Mouse (Mus musculus) lung, embryonic 16.5 days (tissue): Measurements from ENCODE around the gene Ddx43. TPM values are rescaled to one million over a fixed set of nuclear protein-coding genes. Genes with fewer than 3 reads are reported as not detected.

Experiments
- ATAC-seq: fragments of 200-750 bp; cut with Nextera tagmentation; 2 replicates; pipeline ENCODE4 v1.8.0; 2017; ENCODE audit warnings: low read depth, mild to moderate bottlenecking, moderate library complexity
- H3K27ac ChIP-seq: fragments of 300-500 bp; sonication (generic); 2 replicates; pipeline ENCODE4 v1.5.1; 2014; ENCODE audit warnings: mild to moderate bottlenecking, control low read depth, low read length
- H3K27me3 ChIP-seq: fragments of 300-500 bp; sonication (generic); 2 replicates; pipeline ENCODE4 v1.6.1; 2014; ENCODE audit warnings: low read depth, low read length, mixed read lengths; ENCODE audit not compliant: control insufficient read depth, insufficient read depth
- H3K36me3 ChIP-seq: fragments of 300-500 bp; sonication (generic); 2 replicates; pipeline ENCODE4 v1.6.1; 2014; ENCODE audit warnings: low read length; ENCODE audit not compliant: control insufficient read depth, insufficient read depth
- H3K4me1 ChIP-seq: fragments of 300-500 bp; sonication (generic); replicated peaks from 2 replicates; pipeline ENCODE4 v1.6.1; 2014; ENCODE audit warnings: low read length, mixed read lengths; ENCODE audit not compliant: control insufficient read depth, insufficient read depth
- H3K4me2 ChIP-seq: fragments of 300-500 bp; sonication (generic); 2 replicates; pipeline ENCODE4 v1.6.1; 2014; ENCODE audit warnings: low read depth, low read length, control low read depth
- H3K4me3 ChIP-seq: fragments of 300-500 bp; sonication (generic); 2 replicates; pipeline ENCODE4 v1.5.1; 2014; ENCODE audit warnings: mild to moderate bottlenecking, low read length, control low read depth
- H3K9ac ChIP-seq: fragments of 300-500 bp; sonication (generic); 2 replicates; pipeline ENCODE4 v1.6.1; 2014; ENCODE audit warnings: low read length, control low read depth
- H3K9me3 ChIP-seq: fragments of 300-500 bp; sonication (generic); 2 replicates; pipeline ENCODE4 v1.6.1; 2016; ENCODE audit warnings: low read length; ENCODE audit not compliant: control insufficient read depth
- WGBS: fragments of 180-500 bp; shearing (Covaris S2); extraction: QIAGEN DNeasy Blood & Tissue Kit; methylation state at CpG from one replicate; pipeline ENCODE4 v1.1.7; 2014; 5-methylcytosine and 5-hydroxymethylcytosine counted together
- polyA plus RNA-seq: library from polyadenylated mRNA; unstranded; fragments of >200 nt; fragmentation: Nextera tagmentation; extraction: Ambion mirVana; gene quantifications from 2 replicates; pipeline ENCODE4 v1.2.1, GENCODE M21; 2015

Gene Ddx43
- polyA plus RNA-seq, 1 experiment from 2014 or later = 0.11 TPM

DNA sequence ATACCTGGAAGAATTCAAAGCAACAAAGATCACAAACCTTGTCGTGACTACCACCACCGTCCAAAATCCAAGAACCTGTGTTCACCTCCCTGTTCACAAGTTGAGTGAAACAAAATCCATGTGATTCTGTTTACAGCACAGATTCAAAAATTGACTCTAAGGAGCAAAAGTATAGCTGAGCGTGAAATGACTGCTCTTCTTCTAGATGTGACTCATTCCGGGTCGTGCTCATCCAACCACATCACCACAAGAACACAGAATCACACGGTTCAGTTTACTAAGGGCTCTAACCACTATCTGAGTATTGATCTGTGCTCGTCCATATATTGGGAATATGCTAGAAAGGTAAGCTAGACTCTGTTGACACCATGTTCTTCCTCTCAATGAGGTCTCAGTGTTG, 8.6 kb upstream of the Ddx43 start:
- Histone ChIP-seq H3K4me1 (no peaks in the 10 kb centered on the region), H3K27ac (no peak overlapping the region), H3K4me2 (no peak overlapping the region), H3K9ac (no peak overlapping the region), H3K27me3 (no peaks in the 10 kb centered on the region), H3K4me3 (no peak overlapping the region), H3K36me3 (no peaks in the 10 kb centered on the region), H3K9me3 (no peaks in the 10 kb centered on the region)
- 81% methylated on average over 7 of the region's 7 CpGs for WGBS
- no peak for ATAC-seq

- no peak overlapping the region for H3K4me3 ChIP-seq
- no peak overlapping the region for H3K27ac ChIP-seq
- no peaks in the 10 kb centered on the region for H3K9me3 ChIP-seq
- H3K27me3 ChIP-seq = peaks cover 18% of the 10 kb centered on the region
- no peaks in the 10 kb centered on the region for H3K36me3 ChIP-seq
- H3K9ac ChIP-seq = no peak overlapping the region
- ATAC-seq = no peak
- 37% methylated on average over 5 of the region's 5 CpGs for WGBS
- no peaks in the 10 kb centered on the region for H3K4me1 ChIP-seq
- H3K4me2 ChIP-seq = no peak overlapping the region
Measured at GRCm38 (mm10) chr9:78389981-78390380, 5.6 kb upstream of the Ddx43 start.

- ATAC-seq = no peak
- WGBS = 77% methylated on average over 10 of the region's 10 CpGs
- H3K27me3 ChIP-seq = peaks cover 43% of the 10 kb centered on the region
Measured at GRCm38 (mm10) chr9:78393741-78394140, 1.8 kb upstream of the Ddx43 start.

DNA sequence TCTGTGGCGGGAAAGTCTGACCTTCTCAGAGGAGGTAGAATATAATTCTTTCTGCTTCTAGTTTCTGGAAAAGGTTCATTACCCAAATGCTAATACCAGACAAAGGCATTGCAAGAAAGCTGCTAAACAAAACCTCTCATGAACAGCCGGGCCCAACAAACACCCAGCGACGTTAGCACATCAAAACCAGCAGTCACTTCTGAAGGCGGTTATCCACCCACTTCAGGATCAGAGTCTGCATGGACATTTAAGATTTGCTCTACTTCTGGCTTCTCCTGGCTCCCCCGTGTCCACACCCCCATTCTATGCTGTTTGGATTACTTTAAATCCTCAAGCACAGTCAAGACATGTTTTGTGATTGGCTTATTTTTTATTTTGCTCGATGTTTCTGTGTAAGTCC, 975 bp upstream of the Ddx43 start:
- H3K4me3 ChIP-seq = no peak overlapping the region
- no peak overlapping the region for H3K4me2 ChIP-seq
- peaks cover 43% of the 10 kb centered on the region for H3K27me3 ChIP-seq
- ATAC-seq = no peak
- WGBS = 64% methylated on average over 7 of the region's 7 CpGs
- no peak overlapping the region for H3K27ac ChIP-seq
- peaks cover 6% of the 10 kb centered on the region for H3K4me1 ChIP-seq
- H3K9me3 ChIP-seq = no peaks in the 10 kb centered on the region
- H3K36me3 ChIP-seq = no peaks in the 10 kb centered on the region
- no peak overlapping the region for H3K9ac ChIP-seq

More at GRCm38 (mm10) chr9:78393741-78394140, 1.8 kb upstream of the Ddx43 start:
- H3K9ac ChIP-seq = no peak overlapping the region
- H3K27ac ChIP-seq = no peak overlapping the region
- H3K36me3 ChIP-seq = no peaks in the 10 kb centered on the region
- H3K4me2 ChIP-seq = no peak overlapping the region
- H3K4me1 ChIP-seq = peaks cover 6% of the 10 kb centered on the region
- no peaks in the 10 kb centered on the region for H3K9me3 ChIP-seq
- H3K4me3 ChIP-seq = no peak overlapping the region

GRCm38 (mm10) chr9:78395244-78395629, 340 bp upstream of the Ddx43 start:
- H3K4me3 ChIP-seq = peak overlapping the region; percentile 49
- H3K4me2 ChIP-seq = peak overlapping the region; percentile 71
- H3K36me3 ChIP-seq = no peaks in the 10 kb centered on the region
- H3K9me3 ChIP-seq = no peaks in the 10 kb centered on the region
- no peak for ATAC-seq
- no peak overlapping the region for H3K27ac ChIP-seq
- H3K9ac ChIP-seq = no peak overlapping the region
- H3K27me3 ChIP-seq = peaks cover 43% of the 10 kb centered on the region
- peaks cover 6% of the 10 kb centered on the region for H3K4me1 ChIP-seq
- 37% methylated on average over 11 of the region's 11 CpGs for WGBS

DNA sequence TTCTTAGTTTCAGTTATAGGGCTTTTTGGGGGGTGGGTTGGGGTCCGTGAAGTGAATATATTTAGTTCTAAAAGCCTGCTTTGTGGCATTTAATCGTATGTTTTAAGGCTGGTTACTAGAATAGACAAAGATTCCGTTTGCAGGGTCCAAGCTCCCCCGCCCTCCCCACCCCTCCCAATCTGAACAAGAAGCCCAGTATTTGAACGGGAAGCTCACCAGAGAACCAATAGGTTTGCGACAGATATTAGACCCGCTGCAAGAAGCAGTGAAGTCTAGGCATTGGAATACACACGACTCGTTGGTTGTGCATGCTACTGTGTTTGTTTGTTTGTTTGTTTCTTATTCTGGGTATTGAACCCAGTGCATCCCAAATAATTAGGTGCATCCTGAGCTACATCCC, 940 bp downstream of the Ddx43 start:
- peaks cover 43% of the 10 kb centered on the region for H3K27me3 ChIP-seq
- no peaks in the 10 kb centered on the region for H3K9me3 ChIP-seq
- no peak overlapping the region for H3K4me3 ChIP-seq
- no peak overlapping the region for H3K4me2 ChIP-seq
- H3K27ac ChIP-seq = no peak overlapping the region
- H3K36me3 ChIP-seq = no peaks in the 10 kb centered on the region
- H3K4me1 ChIP-seq = peaks cover 6% of the 10 kb centered on the region
- H3K9ac ChIP-seq = no peak overlapping the region
- WGBS = 53% methylated on average over 9 of the region's 9 CpGs
- ATAC-seq = no peak

DNA sequence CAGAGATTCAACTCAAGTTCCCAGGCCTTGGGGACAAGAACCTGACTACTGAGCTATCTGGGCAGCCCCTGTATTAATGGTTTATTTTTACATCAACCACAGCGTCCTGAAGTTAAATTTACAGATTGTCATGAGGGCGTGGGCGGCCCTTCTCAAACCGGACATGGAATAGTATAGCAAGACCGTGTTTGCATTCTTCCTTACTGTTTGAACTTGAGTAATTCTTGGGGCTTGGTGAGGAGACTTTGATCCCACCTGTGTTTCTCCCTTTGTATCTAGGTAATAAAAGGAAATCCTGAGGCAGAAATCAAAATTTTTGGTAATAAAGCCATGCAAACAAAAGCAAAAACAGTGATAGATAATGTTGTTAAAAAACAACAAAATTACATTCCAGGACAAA, 5.0 kb downstream of the Ddx43 start:
- Histone ChIP-seq H3K4me2 (no peak overlapping the region), H3K27ac (no peak overlapping the region)
- ATAC-seq = no peak

GRCm38 (mm10) chr9:78401596-78401995, 6.0 kb downstream of the Ddx43 start:
- Histone ChIP-seq H3K4me3 (no peak overlapping the region), H3K4me1 (no peaks in the 10 kb centered on the region), H3K27ac (no peak overlapping the region), H3K36me3 (no peaks in the 10 kb centered on the region), H3K27me3 (peaks cover 8% of the 10 kb centered on the region), H3K9ac (no peak overlapping the region), H3K4me2 (no peak overlapping the region), H3K9me3 (no peaks in the 10 kb centered on the region)
- 87% methylated on average over 7 of the region's 7 CpGs for WGBS
- ATAC-seq = no peak

More for the DNA sequence above, 5.0 kb downstream of the Ddx43 start:
- 50% methylated on average over 5 of the region's 5 CpGs for WGBS
- H3K4me3 ChIP-seq = no peak overlapping the region
- peaks cover 6% of the 10 kb centered on the region for H3K4me1 ChIP-seq
- peaks cover 19% of the 10 kb centered on the region for H3K27me3 ChIP-seq
- no peak overlapping the region for H3K9ac ChIP-seq
- no peaks in the 10 kb centered on the region for H3K9me3 ChIP-seq
- no peaks in the 10 kb centered on the region for H3K36me3 ChIP-seq

- H3K4me3 ChIP-seq = peak overlapping the region; percentile 45
- WGBS = 9% methylated on average over 27 of the region's 27 CpGs
- 0 out of 2 replicates have a peak, but pooled peaks cover 5% of the 10 kb centered on the region for H3K4me1 ChIP-seq
- peak; percentile 65 for ATAC-seq
- H3K9me3 ChIP-seq = no peaks in the 10 kb centered on the region
- peak overlapping the region; percentile 55 for H3K9ac ChIP-seq
- H3K36me3 ChIP-seq = no peaks in the 10 kb centered on the region
- H3K27me3 ChIP-seq = no peaks in the 10 kb centered on the region
- peak overlapping the region; percentile 85 for H3K4me2 ChIP-seq
- no peak overlapping the region for H3K27ac ChIP-seq
Measured at GRCm38 (mm10) chr9:78427362-78427781, 31.8 kb downstream of the Ddx43 start.

DNA sequence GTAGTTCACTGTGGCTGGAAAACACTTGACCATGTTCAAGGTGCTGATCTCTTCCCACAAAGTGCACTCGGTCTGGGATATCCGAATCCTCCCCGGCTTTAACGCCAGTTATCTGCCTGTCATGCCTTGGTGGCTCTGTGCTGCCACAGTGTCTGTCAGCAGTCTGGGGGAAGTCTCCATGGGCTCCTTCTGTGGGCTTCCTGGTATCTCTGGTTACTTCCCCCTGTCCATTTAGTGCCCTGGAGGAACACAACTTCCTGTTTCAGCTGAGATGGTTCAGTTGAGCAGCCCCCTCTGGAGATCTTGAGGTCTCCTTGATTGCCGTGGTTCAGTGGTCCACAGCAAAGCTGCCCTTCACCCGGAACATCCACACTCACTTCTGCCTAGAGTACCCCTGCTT, 32.6 kb downstream of the Ddx43 start:
- H3K27me3 ChIP-seq = no peaks in the 10 kb centered on the region
- no peaks in the 10 kb centered on the region for H3K9me3 ChIP-seq
- no peak overlapping the region for H3K27ac ChIP-seq
- ATAC-seq = no peak
- H3K4me3 ChIP-seq = no peak overlapping the region
- 0 out of 2 replicates have a peak, but pooled peaks cover 5% of the 10 kb centered on the region for H3K4me1 ChIP-seq
- no peak overlapping the region for H3K4me2 ChIP-seq
- H3K9ac ChIP-seq = no peak overlapping the region
- H3K36me3 ChIP-seq = no peaks in the 10 kb centered on the region
- WGBS = 83% methylated on average over 6 of the region's 6 CpGs
